19 mouse cellular contexts compared by ENCODE assay signal in the genomic region with DNA sequence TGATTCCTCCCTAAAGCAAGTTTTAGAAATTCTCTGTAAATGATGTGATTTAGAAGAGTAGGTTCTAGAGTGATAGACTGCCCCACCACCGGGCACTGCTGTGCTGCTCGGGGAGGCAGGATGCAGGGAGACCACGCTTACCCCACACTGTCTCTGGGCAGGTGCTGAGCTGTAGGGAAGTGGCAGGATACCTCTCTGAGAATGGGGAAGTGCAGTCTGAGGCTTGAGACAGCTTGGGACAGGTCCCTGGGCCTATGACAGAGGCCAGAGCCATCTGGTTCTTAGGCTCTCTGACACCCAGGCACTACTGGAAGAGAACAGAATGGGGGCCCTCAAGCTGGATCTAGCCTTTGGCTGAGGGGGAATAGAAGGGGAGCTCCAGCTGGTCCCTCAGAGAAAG.
"Had no signal": no experiment of that assay in that cellular context is flagged by ENCODE, and none has a peak within 500 bp of the region (broad histone marks: within the 10 kb centered on the region; RNA-seq: fewer than 3 reads in every experiment).

No protein-coding gene starts in this region.

- H3K36me3 ChIP-seq: kidney, embryonic 15.5 days; limb, embryonic 12.5 days; limb, embryonic 15.5 days had no signal

- H3K4me2 ChIP-seq: kidney, embryonic 15.5 days; limb, embryonic 12.5 days; limb, embryonic 15.5 days; liver, embryonic 11.5 days; lung, embryonic 14.5 days; midbrain, embryonic 11.5 days had no signal

- H3K27ac ChIP-seq: kidney, embryonic 15.5 days; limb, embryonic 12.5 days; limb, embryonic 15.5 days; liver, embryonic 14.5 days; macrophage; stomach, postnatal 0 days had no signal

- H3K9me3 ChIP-seq: kidney, embryonic 15.5 days; limb, embryonic 12.5 days; limb, embryonic 15.5 days had no signal

- H3K4me3 ChIP-seq: kidney, embryonic 15.5 days; limb, embryonic 12.5 days; limb, embryonic 15.5 days had no signal

- ATAC-seq: liver, postnatal 0 days; lung, postnatal 0 days had no signal

- H3K27me3 ChIP-seq: kidney, embryonic 15.5 days; limb, embryonic 12.5 days; limb, embryonic 15.5 days had no signal

- DNase-seq: kidney, postnatal 10 days; kidney, postnatal 36 days; layer of hippocampus, postnatal 36 days; left cerebral cortex, postnatal 4 days; liver, postnatal 0 days; lung, embryonic 14.5 days; midbrain, embryonic 14.5 days; thymus, adult 2 months; thymus, postnatal 14 days; thymus, postnatal 4 days had no signal

- H3K9ac ChIP-seq: kidney, embryonic 15.5 days; limb, embryonic 12.5 days; limb, embryonic 15.5 days; liver, embryonic 14.5 days; liver, postnatal 0 days; lung, embryonic 14.5 days had no signal

- H3K4me1 ChIP-seq: kidney, embryonic 15.5 days; limb, embryonic 12.5 days; limb, embryonic 15.5 days had no signal
